Mouse (Mus musculus) urinary bladder, postnatal 36 days (tissue): ENCODE results near the gene Hvcn1.
A peak's percentile ranks its signal among the peaks of the same experiment; 100 is the strongest.

Source experiments
- DNase-seq, 2 experiments: peaks; one replicate each; pipeline ENCODE4 v3.0.0; 2022; ENCODE audit warnings: low spot score in 2 of 2, mixed read lengths in 1 of 2

Gene Hvcn1

DNA sequence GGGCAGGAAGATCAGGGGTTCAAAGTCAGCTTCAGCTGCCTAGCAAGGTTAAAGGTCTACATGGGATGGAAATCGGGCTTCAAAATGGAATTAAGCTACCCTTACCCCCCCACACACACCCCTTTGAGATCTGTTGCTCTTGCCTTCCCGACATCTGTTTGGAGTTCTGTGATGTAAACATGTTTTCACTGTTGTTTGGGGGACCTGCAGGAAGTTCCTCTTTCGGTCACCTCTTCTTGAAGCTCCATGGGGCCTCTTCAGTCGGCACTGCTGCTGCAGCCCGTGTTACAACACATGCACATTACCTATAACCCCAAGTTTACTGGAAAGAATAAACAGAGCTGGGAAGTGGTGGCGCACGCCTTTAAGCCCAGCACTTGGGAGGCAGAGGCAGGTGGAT is 60.5 kb downstream of the Hvcn1 start:
- DNase-seq = no peak

- DNase-seq = peak; percentile 74 to 76
These were observed 61.3 kb downstream of the Hvcn1 start for GRCm38 (mm10) chr5:122267899-122268298.

- DNase-seq = no peak
These were observed 62.4 kb downstream of the Hvcn1 start for GRCm38 (mm10) chr5:122268858-122269604.

GRCm38 (mm10) chr5:122272821-122273220 is 66.2 kb downstream of the Hvcn1 start:
- no peak for DNase-seq

DNA sequence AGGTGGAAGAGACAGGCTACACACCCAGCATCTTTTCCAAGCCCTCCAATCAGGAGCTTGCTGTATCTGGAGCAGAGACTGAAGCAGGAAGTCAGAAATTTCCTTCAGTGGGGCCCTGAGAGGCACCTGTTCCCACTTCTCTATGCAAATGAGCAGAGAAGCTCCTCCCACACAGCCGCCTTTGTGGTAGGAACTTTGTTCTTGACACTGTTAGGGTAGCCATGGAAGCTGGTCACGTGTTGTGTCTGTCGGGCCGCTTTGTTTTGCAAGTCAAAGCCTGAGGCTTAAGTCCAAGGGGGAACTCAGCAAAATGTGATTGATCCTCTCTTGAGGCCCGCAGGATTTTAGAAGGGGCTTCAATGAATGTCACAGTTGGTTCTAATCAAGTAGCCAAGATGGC is 68.2 kb downstream of the Hvcn1 start:
- no peak for DNase-seq

DNA sequence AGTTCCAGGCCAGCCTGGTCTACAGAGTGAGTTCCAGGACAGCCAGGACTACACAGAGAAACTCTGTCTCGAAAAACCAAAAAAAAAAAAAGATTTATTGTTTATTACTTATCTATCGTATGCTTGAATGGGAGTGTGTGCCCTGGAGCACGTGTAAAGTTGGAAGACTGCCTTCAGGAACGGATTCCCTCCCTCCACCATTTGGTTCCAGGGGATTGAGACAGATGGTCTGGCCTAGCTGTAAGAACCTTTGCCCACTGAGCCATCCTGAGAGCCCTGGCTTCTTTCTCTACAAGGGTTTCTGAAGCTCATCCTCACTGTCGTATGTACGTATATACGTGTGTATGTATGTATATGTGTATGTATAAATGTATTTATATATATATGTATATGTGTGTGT is 72.3 kb downstream of the Hvcn1 start:
- DNase-seq = no peak

- DNase-seq = no peak
These were observed 73.3 kb downstream of the Hvcn1 start for GRCm38 (mm10) chr5:122279799-122280421.

DNA sequence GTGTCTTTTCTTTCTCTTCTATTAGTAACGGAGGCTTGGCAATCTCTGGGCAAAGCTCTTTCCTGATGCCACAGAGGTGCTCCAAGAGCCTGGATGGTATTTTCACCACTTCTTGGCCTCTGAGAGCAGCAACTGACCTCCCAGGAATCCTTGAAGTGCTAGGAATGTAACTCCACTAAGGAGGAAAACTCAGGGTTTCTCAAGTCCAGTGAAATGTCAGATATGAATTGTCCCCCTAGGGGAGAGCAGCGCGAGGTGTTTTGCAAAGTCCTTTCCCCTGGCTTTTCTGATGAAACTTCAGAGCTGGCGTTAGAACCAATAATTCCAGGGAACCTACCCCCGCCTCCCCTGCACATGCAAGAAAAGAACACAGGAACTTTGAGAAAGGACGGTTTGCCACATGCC is 73.8 kb downstream of the Hvcn1 start:
- DNase-seq = no peak

DNA sequence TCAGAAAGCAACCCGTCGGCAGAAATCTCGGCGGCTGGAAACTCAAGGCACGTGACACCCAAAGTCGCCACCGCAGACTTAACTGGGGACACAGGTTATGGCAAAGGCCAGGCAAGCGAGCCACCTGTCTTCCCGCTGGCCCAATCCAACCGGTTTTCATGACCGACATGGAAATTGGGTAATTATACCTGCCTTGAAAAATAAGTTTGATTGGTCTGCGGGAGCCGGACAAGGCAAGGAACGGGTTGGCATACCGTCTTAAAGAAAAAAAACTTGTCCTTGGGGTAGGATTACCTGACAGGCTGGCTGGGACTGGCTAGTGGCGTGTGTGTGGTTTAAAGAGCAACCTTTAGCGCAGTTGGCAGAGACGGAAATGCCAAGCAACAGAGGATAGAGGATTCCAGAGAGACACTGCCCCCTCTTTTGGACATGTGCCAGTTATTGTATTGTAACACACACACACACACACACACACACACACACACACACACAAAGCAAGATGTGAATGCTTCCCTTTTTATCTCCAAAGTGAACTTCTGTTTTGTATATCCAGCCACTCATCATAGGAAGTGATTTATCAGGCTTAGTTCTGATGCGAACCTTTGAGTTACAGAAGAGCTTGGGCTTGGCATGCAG is 74.3 kb downstream of the Hvcn1 start:
- peak; percentile 60 to 69 for DNase-seq

DNA sequence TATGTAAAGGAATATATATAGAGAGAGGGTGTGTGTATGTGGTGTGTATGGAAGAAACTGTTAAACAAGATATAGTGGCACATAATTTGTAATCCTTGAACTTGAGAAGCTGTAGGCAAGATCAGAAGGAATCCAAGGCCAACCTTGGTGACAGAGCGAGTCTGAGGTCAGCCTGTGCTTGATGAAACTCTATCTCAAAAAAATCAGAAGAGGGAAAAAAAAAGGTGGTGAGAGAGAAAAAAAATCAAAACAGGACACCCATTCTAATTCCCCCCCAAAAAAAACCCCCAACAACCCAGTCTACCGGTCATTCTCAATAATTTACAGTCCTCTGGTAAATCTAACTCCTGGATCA is 77.2 kb downstream of the Hvcn1 start:
- no peak for DNase-seq

DNA sequence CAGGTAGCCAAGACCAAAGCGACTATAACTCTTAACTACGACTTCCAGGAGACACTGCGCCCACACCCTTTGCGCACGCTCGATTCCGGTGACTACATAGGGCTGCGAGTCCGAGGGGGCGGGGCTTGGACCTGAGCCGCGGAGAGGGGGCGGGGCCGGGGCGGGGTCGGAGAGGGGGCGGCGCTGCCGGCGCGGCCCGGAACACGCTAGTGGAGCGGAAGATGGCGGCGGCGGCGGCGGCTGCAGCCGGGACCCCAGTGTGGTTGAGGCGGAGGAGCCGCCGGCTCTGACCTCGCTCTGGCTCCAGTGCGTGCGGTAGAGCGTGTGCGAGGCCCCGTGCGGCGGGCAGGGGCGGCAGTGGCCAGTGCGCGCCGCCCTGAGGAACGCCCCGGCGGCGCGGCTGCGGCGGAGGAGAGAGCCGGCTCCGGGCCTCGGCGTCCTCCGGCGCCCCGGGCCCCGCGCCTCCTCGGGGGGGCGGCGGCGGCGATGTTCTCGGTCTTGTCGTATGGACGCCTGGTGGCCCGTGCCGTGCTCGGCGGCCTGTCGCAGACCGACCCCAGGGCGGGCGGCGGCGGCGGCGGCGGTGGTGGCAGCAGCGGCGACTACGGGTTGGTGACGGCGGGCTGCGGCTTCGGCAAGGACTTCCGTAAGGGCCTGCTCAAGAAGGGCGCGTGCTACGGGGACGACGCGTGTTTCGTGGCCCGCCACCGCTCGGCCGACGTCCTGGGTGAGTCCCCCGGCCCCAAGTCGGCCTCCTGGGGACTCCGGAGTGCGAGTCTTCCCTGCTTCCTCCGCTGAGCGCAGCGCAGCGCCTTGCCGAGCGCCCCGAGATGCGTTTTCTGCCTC is 77.8 kb downstream of the Hvcn1 start, which contains the start of gene Pptc7:
Gene Pptc7 (plus strand): TSS at position 183 of the 846 bp plus-strand sequence.
- DNase-seq = peak; percentile 77 to 90

- DNase-seq = peak; percentile 30 to 49
These were observed 78.6 kb downstream of the Hvcn1 start for GRCm38 (mm10) chr5:122285029-122285766.

DNA sequence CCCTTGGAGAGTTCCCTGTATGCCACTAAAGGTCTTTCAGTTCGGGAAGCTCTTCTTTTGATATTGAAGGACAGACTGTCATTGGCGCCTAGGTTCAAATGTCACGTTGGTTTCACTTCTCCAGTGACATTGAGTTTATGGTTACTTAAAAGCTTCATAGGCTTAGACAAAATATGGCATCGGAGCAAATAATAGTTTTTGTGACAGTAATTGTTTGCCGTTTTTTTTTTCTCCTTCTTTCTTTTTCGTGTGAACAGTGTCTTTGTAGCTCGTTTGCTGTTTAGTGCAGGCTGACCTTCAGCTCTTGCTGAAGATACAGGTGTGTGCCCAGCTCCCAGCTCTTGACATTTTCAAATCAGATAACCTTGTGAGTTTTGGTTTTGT is 79.2 kb downstream of the Hvcn1 start:
- DNase-seq = no peak

DNA sequence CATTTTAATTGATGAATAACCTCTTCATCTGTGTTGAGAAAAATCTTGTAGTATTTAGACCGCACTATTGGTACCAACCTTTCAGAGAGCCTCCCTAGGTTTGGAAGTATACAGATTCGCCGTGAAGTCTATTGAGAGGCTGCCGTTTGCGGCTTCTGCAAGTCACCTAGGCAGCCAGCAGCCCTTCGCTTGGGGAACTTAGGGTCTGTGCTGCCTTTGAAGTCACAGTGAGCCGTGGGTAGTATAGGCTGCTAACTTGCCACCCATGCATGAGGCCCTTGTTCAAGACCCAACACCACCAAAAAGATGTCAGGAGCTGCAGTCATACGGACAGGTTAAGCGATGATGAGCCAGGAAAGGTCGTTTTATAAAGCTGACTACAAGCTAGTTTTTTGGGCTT is 79.6 kb downstream of the Hvcn1 start:
- no peak for DNase-seq

GRCm38 (mm10) chr5:122287026-122287425 is 80.4 kb downstream of the Hvcn1 start:
- no peak for DNase-seq

DNA sequence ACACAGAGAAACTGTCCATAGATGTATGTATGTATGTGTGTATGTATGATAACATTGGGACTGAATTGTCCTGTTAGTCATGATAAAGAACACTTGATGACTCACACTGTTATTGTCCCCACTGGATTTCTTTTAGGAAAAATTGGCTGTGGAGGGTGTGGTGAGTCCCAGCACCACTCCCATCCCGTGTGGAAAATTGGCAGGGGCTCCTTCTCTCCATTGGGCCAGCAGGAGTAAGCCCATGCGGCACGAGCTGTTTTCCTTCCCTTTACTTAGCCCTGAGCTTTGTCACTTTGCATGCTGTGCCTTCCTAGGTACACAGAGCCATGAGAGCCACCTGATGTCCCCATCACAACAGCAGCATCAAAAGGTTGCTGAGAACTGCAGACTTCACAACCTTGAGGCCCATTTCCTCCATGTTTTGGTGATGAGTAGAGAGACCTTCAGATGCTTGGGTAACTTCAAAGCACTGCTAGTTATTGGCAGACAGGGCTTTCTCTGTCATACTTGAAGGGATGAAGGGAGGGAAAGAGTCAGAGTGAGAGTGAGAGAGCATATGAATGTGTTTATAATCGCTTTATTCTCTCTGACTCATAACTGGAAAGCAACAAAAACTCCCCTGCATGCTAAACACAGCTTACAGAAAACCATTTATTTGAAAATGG is 81.7 kb downstream of the Hvcn1 start:
- DNase-seq = no peak

DNA sequence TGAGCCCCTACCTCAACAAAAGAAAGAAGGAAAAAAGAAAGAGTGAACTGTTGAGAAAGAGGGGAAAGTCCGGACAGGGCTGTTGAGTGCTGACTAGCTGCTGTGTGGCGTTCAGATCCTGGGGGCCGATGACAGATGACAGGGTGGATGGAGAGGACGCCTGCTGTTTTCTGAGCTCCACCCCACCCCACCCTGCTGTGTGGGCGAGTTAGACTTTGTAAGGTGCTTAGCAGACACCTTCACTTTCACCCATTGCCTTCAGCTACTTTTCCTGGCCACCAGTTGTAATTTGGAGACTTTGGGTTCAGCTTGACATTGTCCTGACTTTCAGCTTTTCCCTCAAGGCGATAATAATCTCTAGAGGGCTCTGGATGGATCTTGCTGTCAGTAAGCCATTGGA is 84.5 kb downstream of the Hvcn1 start:
- no peak for DNase-seq
